Mouse (Mus musculus) C2C12 (cell line): ENCODE results near the gene Washc1.

ENCODE experiments used
- FOSL1 ChIP-seq: IDR thresholded peaks from one replicate; pipeline ENCODE4 v1.8.0; 2011; ENCODE audit warnings: mild to moderate bottlenecking, low read length; ENCODE audit not compliant: poor library complexity, insufficient read depth, severe bottlenecking
- MYOD1 ChIP-seq: IDR thresholded peaks from one replicate; pipeline ENCODE4 v1.6.1; 2011; ENCODE audit warnings: low read depth; ENCODE audit not compliant: control insufficient read depth, insufficient read length

- TF ChIP-seq MYOD1, result no peak
- no peak for TF ChIP-seq FOSL1
These were observed 37.4 kb upstream of the Washc1 start for GRCm38 (mm10) chr17:66073971-66074370.
